In the genomic region with DNA sequence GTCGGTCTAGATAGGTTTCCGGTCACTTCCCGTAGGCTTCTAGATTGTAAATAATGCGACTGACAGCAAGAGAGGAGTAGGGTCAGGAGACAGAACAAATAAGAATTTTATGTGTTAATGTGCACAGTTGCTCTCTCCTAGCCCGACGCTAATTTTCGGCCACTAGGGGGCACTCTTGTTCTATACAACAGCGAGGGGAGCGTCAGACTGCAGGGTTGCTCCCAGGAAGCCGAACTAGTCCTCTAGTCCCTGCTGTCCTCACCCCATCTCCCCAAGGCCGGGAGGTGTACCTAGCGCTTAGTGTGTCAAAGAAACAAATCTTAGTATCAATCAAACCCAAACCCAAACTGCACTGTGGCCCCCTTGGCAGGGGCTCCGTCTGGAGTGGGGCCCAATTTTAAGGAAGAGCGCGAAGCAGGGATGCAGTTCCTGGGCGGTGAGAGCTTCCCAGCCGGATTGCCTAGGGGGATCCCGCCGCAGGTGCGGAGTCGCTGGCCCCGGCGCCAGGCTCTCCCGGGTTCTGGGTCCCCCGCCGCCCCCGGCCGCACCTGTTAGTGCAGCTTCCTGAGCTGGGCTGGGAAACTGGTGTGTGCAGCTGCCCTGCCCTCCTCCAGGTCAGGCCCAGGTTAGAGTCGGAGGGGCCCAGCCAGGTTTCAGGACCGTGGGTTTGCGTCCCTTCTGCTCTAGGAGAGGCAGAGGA, we compare ENCODE assay signal across 8 mouse cellular contexts. TPM values are rescaled to one million over a fixed set of nuclear protein-coding genes. Genes with fewer than 3 reads are reported as not detected.
A peak's percentile ranks its signal among the peaks of the same experiment; 100 is the strongest.
DNase-seq lines count a peak whose midpoint lies in the region; ATAC-seq lines count a peak whose summit lies in the region.

No protein-coding gene starts in this region.

- DNase-seq in Muller cell, postnatal 12 days (ENCODE audit: inconsistent ontology term), result peak; percentile 79
- peak; percentile 86 for DNase-seq in cerebellum, adult 9-10 months
- peak; percentile 92 for DNase-seq in hindbrain, embryonic 10.5 days (ENCODE audit: low spot score)
- peak; percentile 83 for DNase-seq in layer of hippocampus, adult 9-11 months
- peak; percentile 82 for DNase-seq in ovary, postnatal 10 days (ENCODE audit: low spot score)
- DNase-seq in thymus, postnatal 0 days (ENCODE audit: low spot score), result peak; percentile 84

- H3K4me1 ChIP-seq in hindbrain, embryonic 10.5 days (replicated peaks), result peaks cover 9% of the 10 kb centered on the region
- H3K4me1 ChIP-seq in lung, embryonic 16.5 days (replicated peaks; ENCODE audit: control insufficient read depth, insufficient read depth, low read length), result peaks cover 8% of the 10 kb centered on the region

- H3K27me3 ChIP-seq in hindbrain, embryonic 10.5 days (ENCODE audit: insufficient read depth, poor library complexity, severe bottlenecking), result peaks cover 25% of the 10 kb centered on the region
- H3K27me3 ChIP-seq in lung, embryonic 16.5 days (ENCODE audit: control insufficient read depth, insufficient read depth, low read depth, low read length), result no peaks in the 10 kb centered on the region

- no peaks in the 10 kb centered on the region for H3K36me3 ChIP-seq in hindbrain, embryonic 10.5 days
- no peaks in the 10 kb centered on the region for H3K36me3 ChIP-seq in lung, embryonic 16.5 days (ENCODE audit: control insufficient read depth, insufficient read depth, low read length)

- no peaks in the 10 kb centered on the region for H3K9me3 ChIP-seq in hindbrain, embryonic 10.5 days
- no peaks in the 10 kb centered on the region for H3K9me3 ChIP-seq in lung, embryonic 16.5 days (ENCODE audit: control insufficient read depth, low read length)

- H3K4me3 ChIP-seq in hindbrain, embryonic 10.5 days, result peak overlapping the region; percentile 60
- peak overlapping the region; percentile 49 for H3K4me3 ChIP-seq in lung, embryonic 16.5 days (ENCODE audit: low read length)

- peak; percentile 97 for ATAC-seq in frontal cortex, adult (ENCODE audit: low TSS enrichment)
- peak; percentile 91 for ATAC-seq in lung, embryonic 16.5 days (ENCODE audit: low read depth)

- H3K9ac ChIP-seq in lung, embryonic 16.5 days (ENCODE audit: low read length), result peak overlapping the region; percentile 66

- peak overlapping the region; percentile 85 for H3K27ac ChIP-seq in hindbrain, embryonic 10.5 days
- H3K27ac ChIP-seq in lung, embryonic 16.5 days (ENCODE audit: low read length), result no peak overlapping the region

- H3K4me2 ChIP-seq in lung, embryonic 16.5 days (ENCODE audit: low read depth, low read length), result peak overlapping the region; percentile 87

- 2% methylated on average over 31 of the region's 31 CpGs for WGBS in hindbrain, embryonic 10.5 days
- 3% methylated on average over 31 of the region's 31 CpGs for WGBS in lung, embryonic 16.5 days

RNA-seq across cellular contexts. Expression of a gene that starts 15.3 kb away (rescaled TPM):
- polyA plus RNA-seq in hindbrain, embryonic 10.5 days (2016; fragmentation: Nextera tagmentation; extraction: Ambion mirVana), result 19.2 and 21.6 TPM in 2 replicates
- 16.8 and 17.1 TPM in 2 replicates for polyA plus RNA-seq in lung, embryonic 16.5 days (2015; fragmentation: Nextera tagmentation; extraction: Ambion mirVana)
- polyA plus RNA-seq in thymus, postnatal 0 days (2015; fragmentation: Nextera tagmentation; extraction: Ambion mirVana), result 16.0 and 16.5 TPM in 2 replicates

RNA-seq across cellular contexts. Expression of a gene that starts 42.5 kb away (rescaled TPM):
- 0.68 and 1.3 TPM in 2 replicates for polyA plus RNA-seq in hindbrain, embryonic 10.5 days (2016; fragmentation: Nextera tagmentation; extraction: Ambion mirVana)
- 6.7 and 6.9 TPM in 2 replicates for polyA plus RNA-seq in lung, embryonic 16.5 days (2015; fragmentation: Nextera tagmentation; extraction: Ambion mirVana)
- 0.69 and 0.89 TPM in 2 replicates for polyA plus RNA-seq in thymus, postnatal 0 days (2015; fragmentation: Nextera tagmentation; extraction: Ambion mirVana)
